Mouse (Mus musculus) embryonic stem cell, embryonic (primary cell): ENCODE data around the gene Soga3.

Experiments used
- CTCF ChIA-PET, 4 experiments: fragments of 300-600 bp in 2 of 4; fragments of 350-600 bp in 2 of 4; sonication (Branson Sonifier 250); formaldehyde crosslinking; loops; one replicate each; lab custom pipeline; 2022; ENCODE audit warnings: inconsistent platforms in 2 of 4; lab: Charles Lee
- POLR2A ChIA-PET, 4 experiments: fragments of 300-600 bp in 2 of 4; fragments of 350-600 bp in 2 of 4; sonication (Branson Sonifier 250); formaldehyde crosslinking; loops; one replicate each; lab custom pipeline; 2022; ENCODE audit warnings: antibody characterized with exemption in 4 of 4, inconsistent platforms in 1 of 4; lab: Charles Lee

The Soga3 gene

DNA sequence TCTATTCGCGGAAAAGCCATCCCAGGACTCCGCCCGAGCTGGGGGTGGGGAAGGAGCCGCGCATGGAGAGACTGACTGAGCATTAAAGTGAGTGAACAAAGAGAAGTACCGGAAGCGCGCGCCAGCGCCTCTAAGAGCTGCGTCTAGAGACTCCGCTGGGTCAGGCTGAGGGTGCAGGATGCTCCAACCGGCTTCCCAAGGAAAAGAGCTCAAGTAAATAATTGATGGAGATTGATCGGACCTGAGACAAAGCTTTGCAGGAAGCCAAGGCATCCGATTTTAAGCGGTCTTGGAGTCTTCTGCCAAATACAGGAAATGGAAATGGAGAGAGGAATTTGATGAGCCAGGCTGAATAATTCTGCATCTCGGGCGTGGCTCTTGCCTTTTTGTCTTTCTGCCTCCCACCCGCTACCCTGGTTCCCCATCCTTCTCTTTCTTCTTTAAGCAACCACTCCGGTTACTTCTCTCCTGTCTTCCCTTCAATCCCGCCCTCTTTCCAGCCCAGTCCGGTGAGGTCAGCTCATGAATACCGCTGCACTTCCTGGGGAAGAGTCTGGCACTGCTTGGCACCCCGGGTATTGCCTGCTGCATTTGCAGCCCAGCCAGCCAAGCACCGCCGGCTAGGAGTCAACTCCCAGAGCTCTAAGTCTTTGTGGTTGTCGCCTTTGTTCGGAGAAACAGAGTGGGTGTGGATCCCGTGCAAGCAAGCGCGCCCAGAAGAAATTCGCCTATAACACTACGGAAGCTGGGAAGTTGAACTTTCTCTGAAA, at the start of gene Soga3:
TSS of gene Soga3 (plus strand) at position 274 of the 770 bp plus-strand sequence.
- ChIA-PET POLR2A (interaction anchor here (0.6 to 1.2 kb wide), 5 partner anchors 9 to 189 kb away, joined by 3 to 8 read pairs (median 3); partner anchors contain the start of gene Echdc1 (in 1 of the 4)), CTCF (interaction anchor here in 1 of 4 experiments (0.5 kb wide), 1 partner anchor 37 kb away, joined by 4 read pairs; no protein-coding TSS in a partner anchor)

DNA sequence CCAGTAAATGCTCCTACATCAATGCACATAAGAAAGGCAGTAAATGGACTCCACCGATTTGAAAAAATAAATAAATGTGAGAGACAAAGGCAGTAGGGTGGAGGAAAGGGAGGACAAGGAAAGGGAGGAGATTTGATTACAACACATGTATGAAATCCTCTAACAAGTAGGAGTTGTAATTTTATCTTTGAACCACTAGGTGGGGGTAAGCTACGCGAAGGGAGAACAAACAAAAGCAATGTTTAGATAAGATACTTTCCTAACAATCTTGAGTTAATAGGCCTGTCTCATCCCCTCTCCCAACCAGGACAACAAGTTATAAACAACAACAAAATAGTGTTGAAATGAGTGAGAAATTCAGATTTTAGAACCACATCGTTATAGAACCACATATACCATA, 36.7 kb upstream of the Soga3 start:
- ChIA-PET POLR2A (no interaction called here), CTCF (interaction anchor here (0.6 to 1.6 kb wide), 5 partner anchors 36 to 289 kb away, joined by 3 to 4 read pairs (median 3); no protein-coding TSS in a partner anchor)

DNA sequence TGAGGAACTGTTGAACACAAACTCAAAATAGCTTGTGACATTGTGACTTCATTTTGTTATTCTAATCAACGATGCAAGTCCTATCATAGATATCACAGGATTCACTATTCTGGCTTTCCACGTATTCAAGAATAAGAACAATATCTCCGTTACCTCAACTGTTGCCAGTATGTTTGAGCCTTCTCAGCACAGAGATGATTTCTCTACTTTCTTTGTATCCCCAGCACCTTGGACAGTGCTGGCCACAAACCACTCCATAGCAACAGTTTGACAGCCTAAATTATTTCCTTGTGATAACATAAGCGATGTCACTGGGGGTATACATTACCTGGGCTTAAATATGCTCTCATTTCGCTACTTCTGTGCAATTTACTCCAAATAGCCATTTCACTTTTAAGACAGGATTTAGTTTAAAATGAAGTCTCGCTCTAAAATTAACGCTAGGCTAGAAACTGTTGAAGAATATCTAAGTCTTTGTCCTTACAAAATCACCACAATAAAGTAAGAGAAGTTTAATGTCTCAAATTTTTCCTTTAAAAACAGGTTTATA, 1.0 kb upstream of the Soga3 start:
- CTCF ChIA-PET = interaction anchor here in 1 of 4 experiments (0.5 kb wide), 1 partner anchor 36 kb away, joined by 4 read pairs; no protein-coding TSS in a partner anchor
- POLR2A ChIA-PET = interaction anchor here in 1 of 4 experiments (1.0 kb wide), 1 partner anchor 170 kb away, joined by 3 read pairs; the partner anchor contains the start of gene Echdc1

DNA sequence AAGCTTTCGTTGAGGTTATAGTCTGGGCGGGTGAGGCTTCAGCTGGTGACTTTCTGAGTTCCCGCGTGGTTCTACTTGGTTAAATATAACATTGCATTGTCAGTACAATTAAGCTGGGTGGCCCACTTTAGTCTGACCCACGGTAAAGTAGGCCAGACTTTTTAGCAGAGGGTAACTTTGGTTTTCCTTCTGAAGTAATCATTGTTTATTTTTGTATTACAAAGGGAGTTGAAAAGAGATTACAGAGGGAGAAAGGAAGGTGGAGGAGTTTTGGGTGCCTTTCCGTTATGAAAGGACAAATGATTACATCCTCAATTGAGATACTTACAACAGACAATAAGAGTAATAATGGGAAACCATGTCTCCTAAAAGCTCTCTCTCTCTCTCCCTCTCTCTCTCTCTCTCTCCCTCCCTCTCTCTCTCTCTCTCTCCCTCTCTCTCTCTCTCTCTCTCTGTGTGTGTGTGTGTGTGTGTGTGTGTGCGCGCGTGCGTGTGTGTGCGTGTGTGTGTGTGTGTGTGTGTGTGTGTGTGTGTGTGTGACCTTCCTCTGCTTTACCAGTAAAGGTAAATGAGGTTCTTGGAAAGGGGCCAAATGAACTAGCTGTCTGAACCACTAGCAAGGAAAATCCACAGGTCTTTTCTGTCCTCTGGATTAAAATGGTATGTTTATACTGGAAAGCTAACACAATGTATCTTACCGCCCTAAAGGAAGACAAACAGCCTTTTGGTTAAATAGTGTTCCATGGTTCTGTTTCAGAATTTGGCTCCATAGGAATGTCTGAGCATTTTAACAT, 1.2 kb downstream of the Soga3 start:
- CTCF ChIA-PET = no interaction called here
- POLR2A ChIA-PET = interaction anchor here in 3 of 4 experiments (0.6 to 1.5 kb wide), 5 partner anchors 8 to 188 kb away, joined by 3 to 8 read pairs (median 3); no protein-coding TSS in a partner anchor

DNA sequence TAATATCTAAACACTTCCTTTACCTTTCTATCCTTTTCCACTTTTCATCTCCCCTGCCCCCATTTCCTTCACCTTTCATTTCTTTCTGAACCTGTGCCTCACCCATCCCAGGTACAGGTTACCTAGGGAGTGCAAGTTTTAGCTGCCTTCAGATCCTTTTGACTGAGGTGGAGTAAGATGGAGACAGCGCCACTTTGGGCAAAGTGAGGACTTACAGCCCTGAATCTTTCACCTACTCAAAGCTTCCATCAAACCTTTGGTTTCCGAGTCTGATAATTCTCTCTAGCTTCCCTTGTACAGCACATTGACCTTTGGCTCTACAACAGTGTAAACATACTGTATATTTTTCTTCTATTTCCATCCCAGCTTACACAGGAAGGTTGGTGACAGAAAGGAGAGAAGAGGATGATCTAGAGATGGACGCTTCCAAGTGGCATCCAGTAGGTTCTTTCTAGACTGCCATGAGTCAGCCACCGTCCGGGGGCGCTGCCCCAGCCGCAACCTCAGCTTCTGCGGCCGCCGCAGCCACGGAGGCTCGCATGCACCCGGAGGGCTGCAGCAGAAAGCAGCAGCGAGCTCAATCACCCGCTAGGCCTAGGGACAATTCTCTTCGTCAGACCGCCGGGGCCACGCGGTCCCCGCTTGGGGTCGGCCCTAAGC, 2.7 kb downstream of the Soga3 start:
- CTCF ChIA-PET = interaction anchor here in 3 of 4 experiments (0.8 to 1.8 kb wide), 4 partner anchors 15 to 166 kb away, joined by 3 to 7 read pairs (median 4); no protein-coding TSS in a partner anchor
- POLR2A ChIA-PET = interaction anchor here in 3 of 4 experiments (0.5 to 1.3 kb wide), 6 partner anchors 42 to 1479 kb away, joined by 3 to 8 read pairs (median 5); partner anchors contain the start of gene Echdc1 (in 2 of the 3)

DNA sequence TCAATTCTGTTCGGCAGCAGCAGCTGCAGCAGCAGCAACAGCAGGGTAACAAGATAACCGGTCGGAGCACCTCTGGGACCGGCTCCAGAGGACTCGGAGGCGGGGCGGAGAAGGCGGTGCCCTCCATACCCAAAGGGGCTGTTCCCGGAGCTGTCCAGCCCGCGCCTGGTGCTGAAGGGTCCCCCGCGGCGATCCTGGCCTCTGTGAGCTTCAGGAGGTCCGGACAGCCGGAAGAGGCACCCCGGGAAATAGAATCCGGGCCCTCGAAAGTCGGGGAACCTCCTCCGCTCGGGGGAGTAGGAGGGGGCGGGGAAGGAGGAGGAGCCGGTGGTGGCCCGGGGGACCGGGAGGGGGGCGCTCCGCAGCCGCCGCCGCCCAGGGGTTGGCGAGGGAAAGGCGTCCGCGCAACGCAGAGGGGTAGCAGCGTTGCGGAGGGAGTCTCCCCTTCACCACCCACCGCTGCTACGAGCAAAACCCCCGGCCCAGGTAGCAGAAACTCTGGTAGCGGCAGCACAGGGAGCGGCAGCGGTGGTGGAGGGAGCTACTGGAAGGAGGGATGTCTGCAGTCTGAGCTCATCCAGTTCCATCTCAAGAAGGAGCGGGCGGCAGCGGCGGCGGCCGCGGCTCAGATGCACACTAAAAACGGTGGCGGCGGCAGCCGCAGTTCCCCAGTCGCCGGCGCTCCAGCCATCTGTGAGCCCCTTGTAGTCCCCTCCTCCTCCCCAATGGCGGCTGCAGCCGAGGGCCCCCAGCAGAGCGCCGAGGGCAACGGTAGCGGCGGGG, 3.4 kb downstream of the Soga3 start:
- CTCF ChIA-PET = interaction anchor here in 2 of 4 experiments (0.8 to 1.8 kb wide), 4 partner anchors 26 to 165 kb away, joined by 3 to 7 read pairs (median 4); no protein-coding TSS in a partner anchor
- POLR2A ChIA-PET = interaction anchor here in 3 of 4 experiments (0.5 to 1.3 kb wide), 7 partner anchors 43 to 1478 kb away, joined by 3 to 8 read pairs (median 5); partner anchors contain the start of gene Echdc1 (in 2 of the 3)

DNA sequence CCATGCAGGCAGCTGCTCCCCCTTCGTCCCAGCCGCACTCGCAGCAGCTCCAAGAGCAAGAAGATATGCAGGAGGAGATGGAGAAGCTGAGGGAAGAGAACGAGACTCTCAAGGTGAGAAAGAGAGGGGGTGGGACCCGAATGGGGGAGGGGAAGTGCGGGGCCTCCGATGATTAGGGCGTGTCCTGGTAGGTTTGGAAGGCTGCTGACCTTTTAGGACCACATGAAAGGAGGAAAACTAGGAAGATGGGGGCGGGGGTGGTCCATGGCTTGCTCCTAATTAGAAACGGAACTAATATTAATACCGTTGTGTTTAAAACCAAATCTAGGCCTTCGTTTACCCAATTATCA, 4.0 kb downstream of the Soga3 start:
- ChIA-PET CTCF (interaction anchor here in 1 of 4 experiments (0.9 kb wide), 1 partner anchor 40 kb away, joined by 3 read pairs; no protein-coding TSS in a partner anchor), POLR2A (interaction anchor here in 3 of 4 experiments (0.6 to 1.3 kb wide), 4 partner anchors 31 to 210 kb away, joined by 3 to 6 read pairs (median 4); partner anchors contain the start of gene Echdc1 (in 1 of the 3))

DNA sequence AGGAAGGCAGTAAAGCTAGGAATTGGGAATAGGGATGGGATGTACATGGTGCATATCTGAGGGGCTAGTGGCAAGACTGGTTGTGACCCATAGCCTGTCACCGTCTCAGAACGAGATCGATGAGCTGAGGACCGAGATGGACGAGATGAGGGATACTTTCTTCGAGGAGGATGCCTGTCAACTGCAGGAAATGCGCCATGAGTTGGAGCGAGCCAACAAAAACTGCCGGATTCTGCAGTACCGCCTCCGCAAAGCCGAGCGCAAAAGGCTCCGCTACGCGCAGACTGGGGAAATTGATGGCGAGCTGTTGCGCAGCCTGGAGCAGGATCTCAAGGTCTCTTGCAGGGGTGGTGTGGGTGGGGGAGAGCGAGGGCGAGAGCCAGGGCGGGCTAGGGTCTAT, 4.4 kb downstream of the Soga3 start:
- CTCF ChIA-PET = interaction anchor here in 1 of 4 experiments (0.9 kb wide), 1 partner anchor 40 kb away, joined by 3 read pairs; no protein-coding TSS in a partner anchor

DNA sequence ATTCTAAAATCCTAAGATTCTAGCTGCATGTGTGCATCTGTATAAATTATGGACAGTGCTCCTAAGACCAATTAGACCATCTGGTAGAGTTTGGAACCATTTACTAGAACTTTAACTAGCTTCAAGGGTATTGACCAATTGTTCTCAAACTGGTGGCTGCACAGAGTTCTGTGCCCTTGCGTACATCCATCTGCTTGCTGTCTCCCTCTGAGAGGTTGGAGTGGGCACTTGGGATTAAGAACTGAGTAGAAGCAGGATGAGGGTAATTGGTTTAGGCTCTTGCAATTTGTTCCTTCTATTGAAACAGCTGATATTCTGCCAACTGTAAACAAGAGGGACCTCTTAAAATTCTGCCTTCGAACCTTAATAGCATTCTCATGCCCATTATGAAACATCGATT, 11.7 kb downstream of the Soga3 start:
- ChIA-PET POLR2A (no interaction called here), CTCF (no interaction called here)

More for the DNA sequence above, 4.4 kb downstream of the Soga3 start:
- POLR2A ChIA-PET = interaction anchor here in 2 of 4 experiments (0.6 to 1.4 kb wide), 3 partner anchors 9 to 165 kb away, joined by 3 to 4 read pairs (median 3); partner anchors contain the start of gene Echdc1 (in 1 of the 2)

DNA sequence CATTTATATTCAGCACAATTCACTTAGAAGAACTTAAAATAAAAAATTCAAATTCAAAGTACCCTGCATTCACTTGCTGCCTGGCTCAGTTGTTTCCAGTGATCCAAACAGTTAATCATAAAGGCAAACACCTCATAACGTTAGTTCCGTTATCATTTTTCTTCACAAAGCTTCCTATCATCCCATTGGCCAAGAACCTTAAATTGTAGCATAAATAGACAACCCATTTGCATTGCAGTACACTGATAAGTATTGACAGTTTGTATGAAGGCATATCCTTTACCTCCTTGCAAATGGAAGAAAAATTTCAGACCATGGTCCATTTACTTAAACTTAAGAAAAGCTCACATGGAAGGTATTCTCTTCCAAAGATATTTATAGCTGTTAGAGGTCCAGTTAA, 18.0 kb downstream of the Soga3 start:
- CTCF ChIA-PET = interaction anchor here in 1 of 4 experiments (0.8 kb wide), 1 partner anchor 15 kb away, joined by 3 read pairs; no protein-coding TSS in a partner anchor
- POLR2A ChIA-PET = no interaction called here

DNA sequence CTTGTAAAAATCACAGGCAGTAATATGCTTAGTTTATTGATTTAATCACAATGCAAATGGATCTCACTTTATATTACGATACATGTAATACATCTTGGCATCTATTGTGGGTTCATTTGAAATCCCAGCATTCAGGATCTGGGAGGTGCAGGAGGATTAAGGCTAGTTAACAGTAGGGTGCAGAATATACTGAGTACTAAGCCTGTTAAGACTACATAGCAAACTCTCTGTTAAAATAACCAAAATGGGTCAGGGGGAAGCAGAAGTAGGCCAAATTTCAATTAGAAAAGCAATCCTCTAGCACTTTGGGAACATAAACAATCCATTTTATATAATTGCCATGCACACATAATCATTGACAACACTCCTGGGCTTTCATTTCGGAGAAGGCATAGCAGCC, 30.1 kb downstream of the Soga3 start:
- ChIA-PET POLR2A (no interaction called here), CTCF (no interaction called here)

DNA sequence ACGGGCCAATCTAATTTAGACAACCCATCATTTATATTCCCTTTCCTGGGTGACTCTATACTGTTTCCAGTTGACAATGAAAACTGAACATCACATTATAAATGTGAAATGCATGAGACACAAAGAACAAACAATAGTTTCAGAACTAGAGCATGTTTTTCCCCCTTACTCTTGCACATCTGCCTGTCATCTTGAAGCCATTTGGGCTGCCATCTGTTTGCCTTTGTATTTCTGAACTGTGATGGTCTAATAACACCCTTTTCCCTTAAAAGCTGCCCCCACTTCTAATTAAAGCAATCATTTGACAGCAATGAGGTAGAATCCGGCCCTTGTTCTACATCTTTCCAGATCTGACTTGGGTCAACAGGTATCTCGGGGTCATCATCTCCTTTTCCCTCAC, 32.0 kb downstream of the Soga3 start:
- ChIA-PET CTCF (no interaction called here), POLR2A (no interaction called here)

DNA sequence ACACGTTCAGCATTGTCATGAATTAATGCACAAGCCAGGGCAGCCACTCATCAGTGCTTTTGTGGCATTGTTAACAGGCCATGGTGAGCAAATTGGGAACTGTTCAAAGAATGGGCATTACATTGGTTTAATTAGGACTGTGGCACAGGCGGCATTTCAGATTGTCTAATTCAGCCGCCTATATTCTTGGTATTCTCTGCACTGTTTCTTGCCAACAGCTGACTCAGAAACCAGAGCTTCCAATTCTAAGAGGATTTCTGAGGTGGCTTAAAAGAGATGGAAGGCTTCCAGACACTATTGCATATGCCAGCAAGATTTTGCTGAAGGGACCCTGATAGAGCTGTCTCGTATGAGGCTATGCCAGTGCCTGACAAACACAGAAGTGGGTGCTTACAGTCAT, 33.2 kb downstream of the Soga3 start:
- ChIA-PET CTCF (no interaction called here), POLR2A (interaction anchor here in 1 of 4 experiments (1.6 kb wide), 1 partner anchor 20 kb away, joined by 3 read pairs; no protein-coding TSS in a partner anchor)

DNA sequence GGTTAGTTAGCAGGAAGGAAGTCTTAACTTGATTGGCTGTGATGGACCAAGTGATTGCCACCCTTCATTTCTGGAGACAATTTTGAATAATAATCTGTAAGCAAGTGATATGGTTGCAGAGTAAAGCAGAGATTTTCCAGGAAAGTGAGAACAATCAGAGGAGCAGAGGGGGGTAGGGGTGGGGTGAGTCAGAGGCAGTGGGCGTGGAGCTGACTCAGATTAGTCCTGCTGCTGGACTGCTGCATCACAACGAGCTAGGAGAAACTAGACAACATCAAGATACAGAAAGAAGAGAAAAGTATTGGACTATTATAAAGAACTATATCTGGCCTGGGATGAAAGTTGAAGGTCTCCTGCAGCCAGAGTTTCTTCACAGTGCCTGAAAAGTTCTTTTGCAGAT, 34.4 kb downstream of the Soga3 start:
- ChIA-PET POLR2A (interaction anchor here in 1 of 4 experiments (1.2 kb wide), 1 partner anchor 19 kb away, joined by 3 read pairs; no protein-coding TSS in a partner anchor), CTCF (no interaction called here)

DNA sequence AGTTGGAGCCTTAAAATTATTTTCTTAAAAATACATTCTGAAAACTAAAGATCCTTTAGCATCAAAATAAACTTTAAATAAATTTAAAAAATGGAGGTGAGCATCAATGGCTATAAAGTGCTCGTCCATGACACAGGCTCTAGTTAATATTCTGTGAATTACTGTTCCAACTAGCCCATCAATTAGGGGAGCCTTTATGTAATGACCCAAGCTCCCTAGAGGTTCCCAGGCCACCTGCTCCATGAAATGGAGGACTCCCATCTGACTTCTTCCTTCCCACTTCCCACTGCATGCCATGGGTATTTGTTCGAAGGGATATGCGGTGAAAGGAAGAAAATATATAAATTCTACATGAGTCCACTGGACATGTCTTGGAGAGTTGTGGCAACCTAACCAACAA, 36.6 kb downstream of the Soga3 start:
- POLR2A ChIA-PET = no interaction called here
- CTCF ChIA-PET = no interaction called here

DNA sequence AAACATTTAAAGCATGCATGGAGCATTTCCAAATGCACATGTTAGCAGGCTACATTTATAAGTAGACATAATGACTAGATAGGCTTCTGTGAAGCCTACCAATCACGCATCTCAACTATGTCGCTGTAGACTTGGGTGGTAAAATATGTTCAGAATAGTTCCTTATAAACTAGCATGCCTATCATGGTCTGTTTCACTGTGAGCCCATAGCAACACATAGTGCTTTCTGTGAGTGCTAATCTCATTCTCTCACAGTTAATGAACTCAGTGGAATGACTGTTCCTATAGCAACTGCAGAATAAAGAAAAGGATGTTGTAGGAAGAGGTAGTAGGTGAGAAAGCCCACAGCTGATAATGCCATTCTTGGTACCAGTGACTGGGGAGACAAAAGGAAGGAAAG, 37.4 kb downstream of the Soga3 start:
- POLR2A ChIA-PET = no interaction called here
- CTCF ChIA-PET = no interaction called here

DNA sequence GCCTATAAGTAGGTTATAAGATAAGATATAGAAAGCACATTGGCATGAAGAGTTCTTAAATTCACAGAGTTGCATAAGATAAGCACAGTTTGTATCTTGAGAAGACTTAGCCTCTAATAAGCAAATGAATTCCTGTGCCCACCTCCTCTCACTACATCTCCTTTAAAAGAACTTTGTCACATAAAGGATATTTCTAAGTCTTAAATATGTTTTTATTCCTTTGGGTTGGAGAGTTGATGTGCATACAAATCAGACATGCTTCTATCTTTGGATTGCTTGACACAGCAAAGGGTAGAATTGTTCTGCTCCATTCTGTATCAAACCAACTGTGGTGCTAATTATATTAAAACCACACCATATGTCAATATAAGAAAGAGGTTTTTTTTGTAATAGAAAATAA, 50.1 kb downstream of the Soga3 start:
- CTCF ChIA-PET = no interaction called here
- POLR2A ChIA-PET = no interaction called here
